Mouse (Mus musculus) urinary bladder, postnatal 4 days (tissue): ENCODE data around the gene Ptrhd1.

ENCODE experiments used
- DNase-seq, 2 experiments: peaks; one replicate each; pipeline ENCODE4 v3.0.0; 2021 to 2022; ENCODE audit warnings: low spot score in 2 of 2

Gene Ptrhd1

GRCm38 (mm10) chr12:4233572-4234508 is at the start of gene Ptrhd1, which contains the start of gene Cenpo:
Gene Ptrhd1 (plus strand): TSS chr12:4234027.
Gene Cenpo (minus strand): TSS chr12:4234294.
- DNase-seq: peak; percentile 91 to 92

GRCm38 (mm10) chr12:4184648-4185047 is 49.2 kb upstream of the Ptrhd1 start:
- DNase-seq: no peak

GRCm38 (mm10) chr12:4188171-4189059 is 45.4 kb upstream of the Ptrhd1 start:
- peak in 1 of 2 experiments; percentile 66 for DNase-seq

- DNase-seq: no peak
Observed at GRCm38 (mm10) chr12:4189060-4189447, 44.8 kb upstream of the Ptrhd1 start.

- no peak for DNase-seq
Observed at GRCm38 (mm10) chr12:4192514-4192913, 41.3 kb upstream of the Ptrhd1 start.

- no peak for DNase-seq
Observed at GRCm38 (mm10) chr12:4193025-4193740, 40.6 kb upstream of the Ptrhd1 start.

GRCm38 (mm10) chr12:4194643-4195042 is 39.2 kb upstream of the Ptrhd1 start:
- no peak for DNase-seq

GRCm38 (mm10) chr12:4198702-4199101 is 35.1 kb upstream of the Ptrhd1 start:
- peak in 1 of 2 experiments; percentile 39 for DNase-seq

GRCm38 (mm10) chr12:4199271-4199670 is 34.6 kb upstream of the Ptrhd1 start:
- DNase-seq: peak in 1 of 2 experiments; percentile 56

- peak; percentile 17 to 58 for DNase-seq
Observed at GRCm38 (mm10) chr12:4201454-4202200, 32.2 kb upstream of the Ptrhd1 start.

GRCm38 (mm10) chr12:4202206-4202605 is 31.6 kb upstream of the Ptrhd1 start:
- peak in 1 of 2 experiments; percentile 50 for DNase-seq

GRCm38 (mm10) chr12:4206106-4206505 is 27.7 kb upstream of the Ptrhd1 start:
- DNase-seq: peak in 1 of 2 experiments; percentile 52

GRCm38 (mm10) chr12:4208405-4209133 is 25.3 kb upstream of the Ptrhd1 start:
- DNase-seq: peak in 1 of 2 experiments; percentile 59

- peak in 1 of 2 experiments; percentile 52 for DNase-seq
Observed at GRCm38 (mm10) chr12:4209196-4209595, 24.6 kb upstream of the Ptrhd1 start.

GRCm38 (mm10) chr12:4211174-4211573 is 22.7 kb upstream of the Ptrhd1 start:
- DNase-seq: peak in 1 of 2 experiments; percentile 57

GRCm38 (mm10) chr12:4212908-4213307 is 20.9 kb upstream of the Ptrhd1 start:
- peak in 1 of 2 experiments; percentile 45 for DNase-seq

GRCm38 (mm10) chr12:4230156-4230555 is 3.7 kb upstream of the Ptrhd1 start:
- DNase-seq: no peak

- no peak for DNase-seq
Observed at GRCm38 (mm10) chr12:4232777-4233176, 1.1 kb upstream of the Ptrhd1 start.

GRCm38 (mm10) chr12:4237481-4237880 is 3.7 kb downstream of the Ptrhd1 start:
- DNase-seq: peak in 1 of 2 experiments; percentile 51

- peak in 1 of 2 experiments; percentile 54 for DNase-seq
Observed at GRCm38 (mm10) chr12:4240281-4240680, 6.5 kb downstream of the Ptrhd1 start.
